Mouse (Mus musculus) heart, postnatal 0 days (tissue): ENCODE data around the gene Cc2d2a. TPM values are rescaled to one million over a fixed set of nuclear protein-coding genes. Genes with fewer than 3 reads are reported as not detected.

Source experiments
- ATAC-seq: fragments of 200-750 bp; cut with Nextera tagmentation; 2 replicates; pipeline ENCODE4 v1.8.0; 2017; ENCODE audit warnings: low read depth, moderate number of reproducible peaks, moderate library complexity; ENCODE audit not compliant: insufficient read depth
- DNase-seq: peaks from one replicate; pipeline ENCODE4 v3.0.0-alpha.2; 2016; ENCODE audit warnings: low spot score
- H3K27ac ChIP-seq: fragments of 300-500 bp; sonication (generic); 2 replicates; pipeline ENCODE4 v1.5.1; 2014; ENCODE audit warnings: low read depth, mild to moderate bottlenecking
- H3K27me3 ChIP-seq: fragments of 300-500 bp; sonication (generic); 2 replicates; pipeline ENCODE4 v1.6.1; 2014; ENCODE audit warnings: low read length, mixed read lengths; ENCODE audit not compliant: control insufficient read depth, insufficient read depth
- H3K36me3 ChIP-seq: fragments of 300-500 bp; sonication (generic); replicated peaks from 2 replicates; pipeline ENCODE4 v1.6.1; 2014; ENCODE audit warnings: low read length, mixed read lengths; ENCODE audit not compliant: control insufficient read depth, insufficient read depth
- H3K4me1 ChIP-seq: fragments of 300-500 bp; sonication (generic); 2 replicates; pipeline ENCODE4 v1.6.1; 2014; ENCODE audit warnings: antibody characterized with exemption; ENCODE audit not compliant: control insufficient read depth, insufficient read depth
- H3K4me2 ChIP-seq: fragments of 300-500 bp; sonication (generic); 2 replicates; pipeline ENCODE4 v1.6.1; 2014; ENCODE audit warnings: low read depth, mild to moderate bottlenecking, low read length, moderate library complexity
- H3K4me3 ChIP-seq: fragments of 300-500 bp; sonication (generic); 2 replicates; pipeline ENCODE4 v1.5.1; 2014; ENCODE audit warnings: low read depth, low read length
- H3K9ac ChIP-seq: fragments of 300-500 bp; sonication (generic); replicated peaks from 2 replicates; pipeline ENCODE4 v1.6.1; 2014; ENCODE audit warnings: low read depth, low read length, mixed read lengths
- H3K9me3 ChIP-seq: fragments of 300-500 bp; sonication (generic); replicated peaks from 2 replicates; pipeline ENCODE4 v1.6.1; 2016; ENCODE audit warnings: low read length; ENCODE audit not compliant: control insufficient read depth
- CTCF ChIP-seq: IDR thresholded peaks from 2 replicates; pipeline ENCODE4 v1.5.1; 2016; ENCODE audit warnings: antibody characterized with exemption, control low read depth, low read depth
- EP300 ChIP-seq: IDR thresholded peaks from 2 replicates; pipeline ENCODE4 v1.6.1; 2016; ENCODE audit warnings: antibody characterized with exemption, low read depth
- WGBS: fragments of 180-500 bp; shearing (Covaris S2); extraction: QIAGEN DNeasy Blood & Tissue Kit; methylation state at CpG from one replicate; pipeline ENCODE4 v1.1.7; 2014; 5-methylcytosine and 5-hydroxymethylcytosine counted together
- polyA plus RNA-seq: library from polyadenylated mRNA; unstranded; fragments of >200 nt; fragmentation: Nextera tagmentation; extraction: Ambion mirVana; gene quantifications from 2 replicates; pipeline ENCODE4 v1.2.1, GENCODE M21; 2015
- total RNA-seq: library from RNA; depleted of rRNA; stranded (reverse); fragments of >200 nt; gene quantifications from 2 replicates; pipeline ENCODE4 v1.2.3, GENCODE M21; 2014; ENCODE audit warnings: low replicate concordance; rRNA removed

The Cc2d2a gene
- total and polyA plus RNA-seq, 2 experiments from 2014 or later: 3.1 to 6.6 TPM

- H3K9me3 ChIP-seq: no peaks in the 10 kb centered on the region
- H3K4me2 ChIP-seq: peak overlapping the region; percentile 76
- no peaks in the 10 kb centered on the region for H3K36me3 ChIP-seq
- H3K9ac ChIP-seq: peak overlapping the region; percentile 91
- DNase-seq (peak; percentile 64), ATAC-seq (peak; percentile 93)
- H3K4me3 ChIP-seq: peak overlapping the region; percentile 92
- no peaks in the 10 kb centered on the region for H3K27me3 ChIP-seq
- TF ChIP-seq EP300 (no peak), CTCF (no peak)
- WGBS: 4% methylated on average over 67 of the region's 82 CpGs
- peaks cover 6% of the 10 kb centered on the region; the same call in 1 of the 2 replicates for H3K4me1 ChIP-seq
- H3K27ac ChIP-seq: peak overlapping the region; percentile 92
Measured at GRCm38 (mm10) chr5:43781977-43782930, 120.1 kb downstream of the Cc2d2a start.

- H3K9me3 ChIP-seq: no peaks in the 10 kb centered on the region
- H3K9ac ChIP-seq: no peak overlapping the region
- H3K27me3 ChIP-seq: no peaks in the 10 kb centered on the region
- 70% methylated on average over 2 of the region's 2 CpGs for WGBS
- DNase-seq: no peak
- TF ChIP-seq CTCF (no peak), EP300 (no peak)
- peaks cover 6% of the 10 kb centered on the region; the same call in 1 of the 2 replicates for H3K4me1 ChIP-seq
- no peak overlapping the region for H3K27ac ChIP-seq
- no peaks in the 10 kb centered on the region for H3K36me3 ChIP-seq
- no peak overlapping the region for H3K4me2 ChIP-seq
- ATAC-seq: no peak
- H3K4me3 ChIP-seq: no peak overlapping the region
Measured at GRCm38 (mm10) chr5:43783996-43784395, 121.8 kb downstream of the Cc2d2a start.

GRCm38 (mm10) chr5:43786607-43787006, 124.5 kb downstream of the Cc2d2a start:
- TF ChIP-seq CTCF (no peak), EP300 (no peak)
- no peaks in the 10 kb centered on the region for H3K9me3 ChIP-seq
- H3K4me2 ChIP-seq: no peak overlapping the region
- H3K4me3 ChIP-seq: no peak overlapping the region
- H3K9ac ChIP-seq: no peak overlapping the region
- no peak overlapping the region for H3K27ac ChIP-seq
- no peaks in the 10 kb centered on the region for H3K27me3 ChIP-seq
- no peaks in the 10 kb centered on the region for H3K4me1 ChIP-seq
- no peak for ATAC-seq
- no peaks in the 10 kb centered on the region for H3K36me3 ChIP-seq
- DNase-seq: no peak
- WGBS: 84% methylated on average over 4 of the region's 4 CpGs

- no peaks in the 10 kb centered on the region for H3K4me1 ChIP-seq
Measured at GRCm38 (mm10) chr5:43787976-43788752, 126.0 kb downstream of the Cc2d2a start.

More at GRCm38 (mm10) chr5:43787976-43788752, 126.0 kb downstream of the Cc2d2a start:
- DNase-seq (no peak), ATAC-seq (no peak)
- no peaks in the 10 kb centered on the region for H3K9me3 ChIP-seq
- H3K9ac ChIP-seq: no peak overlapping the region
- H3K4me3 ChIP-seq: no peak overlapping the region
- 69% methylated on average over 9 of the region's 9 CpGs for WGBS
- H3K27me3 ChIP-seq: no peaks in the 10 kb centered on the region
- no peak for TF ChIP-seq CTCF
- TF ChIP-seq EP300: no peak
- no peak overlapping the region for H3K27ac ChIP-seq
- no peak overlapping the region for H3K4me2 ChIP-seq
- no peaks in the 10 kb centered on the region for H3K36me3 ChIP-seq

Other genes with a start within 250 kb of the Cc2d2a start
- 0.88 and 2.2 TPM in 2 replicates for gene C1qtnf7, start 146.8 kb upstream of the Cc2d2a start, total RNA-seq
- 5.8 and 6.1 TPM in 2 replicates for gene C1qtnf7, start 146.8 kb upstream of the Cc2d2a start, polyA plus RNA-seq
- gene Bst1, start 156.5 kb downstream of the Cc2d2a start, total RNA-seq: 0.15 and 0.70 TPM in 2 replicates
- gene Bst1, start 156.5 kb downstream of the Cc2d2a start, polyA plus RNA-seq: 0.70 and 1.2 TPM in 2 replicates
- 48.9 and 56.0 TPM in 2 replicates for gene Fbxl5, start 159.3 kb downstream of the Cc2d2a start, total RNA-seq
- 40.3 and 41.9 TPM in 2 replicates for gene Fbxl5, start 159.3 kb downstream of the Cc2d2a start, polyA plus RNA-seq
- gene Cd38, start 206.2 kb downstream of the Cc2d2a start, total RNA-seq: 17.2 and 19.6 TPM in 2 replicates
- gene Cd38, start 206.2 kb downstream of the Cc2d2a start, polyA plus RNA-seq: 12.9 and 13.1 TPM in 2 replicates